Mouse (Mus musculus): Measurements from ENCODE around the gene Etfbkmt. TPM values are rescaled to one million over a fixed set of nuclear protein-coding genes. Genes with fewer than 3 reads are reported as not detected.

The Etfbkmt gene
- polyA plus RNA-seq, 1 experiment: 6.2 TPM

- no peak for TF ChIP-seq CTCF (IDR thresholded peaks at IDR 0.05; ENCODE audit: borderline replicate concordance, control insufficient read depth, extremely low read depth, insufficient read depth, low read length, poor library complexity)
- no peak for TF ChIP-seq POLR2A (IDR thresholded peaks at IDR 0.05; ENCODE audit: control insufficient read depth, extremely low read depth, insufficient read depth, low read length, poor library complexity)
- no peak for DNase-seq
- no peak overlapping the region for H3K27ac ChIP-seq (ENCODE audit: control insufficient read depth, insufficient read depth, low read length)
- H3K27me3 ChIP-seq (ENCODE audit: control insufficient read depth, insufficient read depth, low read length): no peaks in the 10 kb centered on the region
- no peak overlapping the region for H3K4me3 ChIP-seq (ENCODE audit: control insufficient read depth, insufficient read depth, low read length)
- WGBS: 60% methylated on average over 3 of the region's 3 CpGs
- H3K36me3 ChIP-seq (ENCODE audit: control insufficient read depth, insufficient read depth, low read length): no peaks in the 10 kb centered on the region
- no peaks in the 10 kb centered on the region for H3K4me1 ChIP-seq (replicated peaks; ENCODE audit: control insufficient read depth, insufficient read depth, low read length)
Observed at GRCm38 (mm10) chr6:149131111-149131510, 8.5 kb upstream of the Etfbkmt start.

GRCm38 (mm10) chr6:149132311-149133077 lies 7.2 kb upstream of the Etfbkmt start:
- TF ChIP-seq POLR2A (IDR thresholded peaks at IDR 0.05; ENCODE audit: control insufficient read depth, extremely low read depth, insufficient read depth, low read length, poor library complexity) (no peak), CTCF (IDR thresholded peaks at IDR 0.05; ENCODE audit: borderline replicate concordance, control insufficient read depth, extremely low read depth, insufficient read depth, low read length, poor library complexity) (no peak)
- Histone ChIP-seq H3K36me3 (ENCODE audit: control insufficient read depth, insufficient read depth, low read length) (no peaks in the 10 kb centered on the region), H3K4me3 (ENCODE audit: control insufficient read depth, insufficient read depth, low read length) (no peak overlapping the region), H3K27ac (ENCODE audit: control insufficient read depth, insufficient read depth, low read length) (no peak overlapping the region), H3K27me3 (ENCODE audit: control insufficient read depth, insufficient read depth, low read length) (no peaks in the 10 kb centered on the region), H3K4me1 (replicated peaks; ENCODE audit: control insufficient read depth, insufficient read depth, low read length) (no peaks in the 10 kb centered on the region)
- DNase-seq: peak; percentile 39
- 25% methylated on average over 5 of the region's 5 CpGs for WGBS

GRCm38 (mm10) chr6:149134391-149135150 lies 5.1 kb upstream of the Etfbkmt start:
- H3K27me3 ChIP-seq (ENCODE audit: control insufficient read depth, insufficient read depth, low read length): no peaks in the 10 kb centered on the region
- no peak for TF ChIP-seq POLR2A (IDR thresholded peaks at IDR 0.05; ENCODE audit: control insufficient read depth, extremely low read depth, insufficient read depth, low read length, poor library complexity)
- H3K36me3 ChIP-seq (ENCODE audit: control insufficient read depth, insufficient read depth, low read length): no peaks in the 10 kb centered on the region
- H3K4me1 ChIP-seq (replicated peaks; ENCODE audit: control insufficient read depth, insufficient read depth, low read length): no peaks in the 10 kb centered on the region
- 88% methylated on average over 5 of the region's 5 CpGs for WGBS
- DNase-seq: no peak
- no peak overlapping the region for H3K27ac ChIP-seq (ENCODE audit: control insufficient read depth, insufficient read depth, low read length)
- H3K4me3 ChIP-seq (ENCODE audit: control insufficient read depth, insufficient read depth, low read length): no peak overlapping the region

- Histone ChIP-seq H3K4me3 (ENCODE audit: control insufficient read depth, insufficient read depth, low read length) (no peak overlapping the region), H3K4me1 (replicated peaks; ENCODE audit: control insufficient read depth, insufficient read depth, low read length) (no peaks in the 10 kb centered on the region), H3K27ac (ENCODE audit: control insufficient read depth, insufficient read depth, low read length) (no peak overlapping the region), H3K36me3 (ENCODE audit: control insufficient read depth, insufficient read depth, low read length) (no peaks in the 10 kb centered on the region), H3K27me3 (ENCODE audit: control insufficient read depth, insufficient read depth, low read length) (no peaks in the 10 kb centered on the region)
- DNase-seq: no peak
- WGBS: 88% methylated on average over 6 of the region's 6 CpGs
- TF ChIP-seq CTCF (IDR thresholded peaks at IDR 0.05; ENCODE audit: borderline replicate concordance, control insufficient read depth, extremely low read depth, insufficient read depth, low read length, poor library complexity): no peak
- no peak for TF ChIP-seq POLR2A (IDR thresholded peaks at IDR 0.05; ENCODE audit: control insufficient read depth, extremely low read depth, insufficient read depth, low read length, poor library complexity)
Observed at GRCm38 (mm10) chr6:149135631-149136030, 4.0 kb upstream of the Etfbkmt start.

GRCm38 (mm10) chr6:149137936-149138335 lies 1.7 kb upstream of the Etfbkmt start:
- H3K4me1 ChIP-seq (replicated peaks; ENCODE audit: control insufficient read depth, insufficient read depth, low read length): no peaks in the 10 kb centered on the region; the same call in 1 of the 2 replicates
- DNase-seq: no peak
- 67% methylated on average over 2 of the region's 2 CpGs for WGBS
- no peak overlapping the region for H3K4me3 ChIP-seq (ENCODE audit: control insufficient read depth, insufficient read depth, low read length)
- H3K27ac ChIP-seq (ENCODE audit: control insufficient read depth, insufficient read depth, low read length): no peak overlapping the region
- H3K27me3 ChIP-seq (ENCODE audit: control insufficient read depth, insufficient read depth, low read length): no peaks in the 10 kb centered on the region
- TF ChIP-seq CTCF (IDR thresholded peaks at IDR 0.05; ENCODE audit: borderline replicate concordance, control insufficient read depth, extremely low read depth, insufficient read depth, low read length, poor library complexity) (no peak), POLR2A (IDR thresholded peaks at IDR 0.05; ENCODE audit: control insufficient read depth, extremely low read depth, insufficient read depth, low read length, poor library complexity) (no peak)
- no peaks in the 10 kb centered on the region for H3K36me3 ChIP-seq (ENCODE audit: control insufficient read depth, insufficient read depth, low read length)

- H3K27ac ChIP-seq (ENCODE audit: control insufficient read depth, insufficient read depth, low read length): no peak overlapping the region
- H3K4me3 ChIP-seq (ENCODE audit: control insufficient read depth, insufficient read depth, low read length): no peak overlapping the region
- H3K4me1 ChIP-seq (replicated peaks; ENCODE audit: control insufficient read depth, insufficient read depth, low read length): no peaks in the 10 kb centered on the region; the same call in 1 of the 2 replicates
- DNase-seq: no peak
- 98% methylated on average over 3 of the region's 3 CpGs for WGBS
- no peaks in the 10 kb centered on the region for H3K36me3 ChIP-seq (ENCODE audit: control insufficient read depth, insufficient read depth, low read length)
- no peak for TF ChIP-seq POLR2A (IDR thresholded peaks at IDR 0.05; ENCODE audit: control insufficient read depth, extremely low read depth, insufficient read depth, low read length, poor library complexity)
- no peak for TF ChIP-seq CTCF (IDR thresholded peaks at IDR 0.05; ENCODE audit: borderline replicate concordance, control insufficient read depth, extremely low read depth, insufficient read depth, low read length, poor library complexity)
- no peaks in the 10 kb centered on the region for H3K27me3 ChIP-seq (ENCODE audit: control insufficient read depth, insufficient read depth, low read length)
Observed at GRCm38 (mm10) chr6:149139011-149139410, 638 bp upstream of the Etfbkmt start.

Data from thymus, adult 2 months (tissue).